Mouse (Mus musculus) macrophage (primary cell): Measurements from ENCODE around the gene Ifna4. TPM values are rescaled to one million over a fixed set of nuclear protein-coding genes. Genes with fewer than 3 reads are reported as not detected.
"Not testable (repeated sequence)": the region's sequence is repeated elsewhere in the genome, so short reads cannot be mapped to it uniquely, and the experiment has no call there.

Source experiments
- H3K27ac ChIP-seq: fragments of 350-480 bp; formaldehyde crosslinking; 2 replicates; pipeline ENCODE4 v1.9.0; 2021
- H3K36me3 ChIP-seq: fragments of 350-480 bp; formaldehyde crosslinking; 2 replicates; pipeline ENCODE4 v1.9.0; 2021; ENCODE audit errors: inconsistent target
- H3K4me3 ChIP-seq: fragments of 350-480 bp; formaldehyde crosslinking; 2 replicates; pipeline ENCODE4 v1.9.0; 2021; ENCODE audit errors: inconsistent target
- H3K79me2 ChIP-seq: fragments of 350-480 bp; formaldehyde crosslinking; 2 replicates; pipeline ENCODE4 v1.9.0; 2021; ENCODE audit errors: inconsistent target
- WGBS: methylation state at CpG from one replicate; pipeline ENCODE4 v1.1.7; 2026; ENCODE audit warnings: inconsistent platforms; ENCODE audit not compliant: missing documents; 5-methylcytosine and 5-hydroxymethylcytosine counted together
- polyA plus RNA-seq: library from polyadenylated mRNA; stranded (reverse); fragments of 250-400 nt; gene quantifications from 3 replicates; pipeline ENCODE4 v1.2.4, GENCODE M21; 2018; ENCODE audit warnings: inconsistent platforms
- total RNA-seq, 78 experiments: library from RNA; depleted of rRNA; stranded (reverse); fragments of 250-400 nt; gene quantifications; 1 replicate in 9 of 78; 2 replicates in 24 of 78; 3 replicates in 43 of 78; 4 replicates in 2 of 78; pipeline ENCODE4 v1.2.4; 2018; ENCODE audit warnings: inconsistent platforms in 56 of 78

Gene Ifna4
- total RNA-seq (2018; cell fraction: chromatin; rRNA removed): 1 to 10 TPM in 1 of 26 experiments, not detected in 25; 4.9 TPM
- total RNA-seq (2018; cell fraction: cytosol; rRNA removed): under 1 TPM in 2 of 26 experiments, not detected in 24; 0.19 to 0.98 TPM
- 1 to 10 TPM in 2 of 26 experiments, not detected in 24; 4.0 to 7.9 TPM for total RNA-seq (2018; cell fraction: nucleus; rRNA removed)
- polyA plus RNA-seq: not detected in 3 replicates

- 83% methylated on average over 2 of the region's 2 CpGs for WGBS
- Histone ChIP-seq H3K27ac (no peak within 1 kb of the TSS), H3K4me3 (no peak within 1 kb of the TSS), H3K36me3 (no peaks in the 10 kb centered on the region), H3K79me2 (no peaks in the 10 kb centered on the region)
These were observed at the start of gene Ifna4 for GRCm38 (mm10) chr4:88841438-88841911. Gene Ifna4 (plus strand): TSS chr4:88841861.

DNA sequence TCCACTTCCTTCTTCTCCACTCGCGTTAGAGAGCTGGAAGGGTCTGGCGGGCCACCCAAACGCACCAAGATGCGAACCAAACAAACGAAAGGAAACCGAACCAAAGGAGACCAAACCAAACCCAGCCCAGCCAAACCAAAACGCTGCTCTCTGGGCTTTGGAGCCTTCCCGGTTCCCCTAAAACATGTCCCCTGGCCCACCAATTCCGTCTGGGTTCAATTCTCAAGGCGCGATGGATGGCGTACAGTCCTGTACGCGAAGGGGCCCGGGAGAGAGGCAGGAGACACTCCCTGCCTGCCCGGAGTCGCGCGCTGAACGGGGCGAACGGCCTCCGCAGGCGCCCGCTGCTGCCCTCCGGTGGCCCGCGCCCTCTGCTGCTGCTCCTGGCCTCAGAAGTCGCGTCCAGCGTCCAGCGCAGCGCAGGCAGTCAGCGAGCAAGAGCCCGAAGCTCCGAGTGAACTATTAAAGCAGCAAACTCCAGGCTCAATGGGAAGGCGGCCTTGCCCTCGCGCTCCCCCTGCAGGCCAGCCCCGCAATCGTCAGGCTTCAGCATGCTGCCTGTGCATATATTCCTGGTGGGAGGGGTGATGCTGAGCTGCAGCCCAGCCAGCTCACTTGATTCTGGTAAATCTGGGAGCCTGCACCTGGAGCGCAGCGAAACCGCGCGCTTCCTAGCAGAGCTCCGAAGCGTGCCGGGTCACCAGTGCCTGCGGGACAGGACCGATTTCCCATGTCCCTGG is 47.6 kb upstream of the Ifna4 start, which contains the start of gene Gm13275:
Gene Gm13275 (plus strand): TSS at position 552 of the 740 bp plus-strand sequence.
- H3K4me3 ChIP-seq, H3K27ac ChIP-seq, H3K79me2 ChIP-seq, H3K36me3 ChIP-seq: not testable (repeated sequence)
- WGBS: 0% methylated on average over 1 of the region's 52 CpGs

- H3K36me3 ChIP-seq, H3K79me2 ChIP-seq, H3K4me3 ChIP-seq, H3K27ac ChIP-seq: not testable (repeated sequence)
- no CpG with 5 or more reads among the region's 28 CpGs for whole genome bisulfite sequencing
These were observed 44.6 kb upstream of the Ifna4 start, which contains the start of gene Gm13279 for GRCm38 (mm10) chr4:88797097-88797496. Gene Gm13279 (plus strand): TSS chr4:88797397.

GRCm38 (mm10) chr4:88799365-88799764 is 42.3 kb upstream of the Ifna4 start, which contains the start of gene Gm13285:
Gene Gm13285 (plus strand): TSS chr4:88799665.
- WGBS: no CpG with 5 or more reads among the region's 7 CpGs
- not testable (repeated sequence) for H3K27ac ChIP-seq, H3K79me2 ChIP-seq, H3K36me3 ChIP-seq, H3K4me3 ChIP-seq

DNA sequence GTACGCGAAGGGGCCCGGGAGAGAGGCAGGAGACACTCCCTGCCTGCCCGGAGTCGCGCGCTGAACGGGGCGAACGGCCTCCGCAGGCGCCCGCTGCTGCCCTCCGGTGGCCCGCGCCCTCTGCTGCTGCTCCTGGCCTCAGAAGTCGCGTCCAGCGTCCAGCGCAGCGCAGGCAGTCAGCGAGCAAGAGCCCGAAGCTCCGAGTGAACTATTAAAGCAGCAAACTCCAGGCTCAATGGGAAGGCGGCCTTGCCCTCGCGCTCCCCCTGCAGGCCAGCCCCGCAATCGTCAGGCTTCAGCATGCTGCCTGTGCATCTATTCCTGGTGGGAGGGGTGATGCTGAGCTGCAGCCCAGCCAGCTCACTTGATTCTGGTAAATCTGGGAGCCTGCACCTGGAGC is 38.7 kb upstream of the Ifna4 start, which contains the start of gene Gm13287:
Gene Gm13287 (plus strand): TSS at position 301 of the 400 bp plus-strand sequence.
- not testable (repeated sequence) for H3K27ac ChIP-seq, H3K36me3 ChIP-seq, H3K79me2 ChIP-seq, H3K4me3 ChIP-seq
- WGBS: no CpG with 5 or more reads among the region's 29 CpGs

- H3K36me3 ChIP-seq, H3K79me2 ChIP-seq, H3K27ac ChIP-seq, H3K4me3 ChIP-seq: not testable (repeated sequence)
- no CpG with 5 or more reads among the region's 8 CpGs for WGBS
These were observed 36.4 kb upstream of the Ifna4 start, which contains the start of gene Gm13288 for GRCm38 (mm10) chr4:88805231-88805630. Gene Gm13288 (plus strand): TSS chr4:88805531.

DNA sequence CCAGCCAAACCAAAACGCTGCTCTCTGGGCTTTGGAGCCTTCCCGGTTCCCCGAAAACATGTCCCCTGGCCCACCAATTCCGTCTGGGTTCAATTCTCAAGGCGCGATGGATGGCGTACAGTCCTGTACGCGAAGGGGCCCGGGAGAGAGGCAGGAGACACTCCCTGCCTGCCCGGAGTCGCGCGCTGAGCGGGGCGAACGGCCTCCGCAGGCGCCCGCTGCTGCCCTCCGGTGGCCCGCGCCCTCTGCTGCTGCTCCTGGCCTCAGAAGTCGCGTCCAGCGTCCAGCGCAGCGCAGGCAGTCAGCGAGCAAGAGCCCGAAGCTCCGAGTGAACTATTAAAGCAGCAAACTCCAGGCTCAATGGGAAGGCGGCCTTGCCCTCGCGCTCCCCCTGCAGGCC is 35.9 kb upstream of the Ifna4 start:
- H3K27ac ChIP-seq, H3K4me3 ChIP-seq, H3K36me3 ChIP-seq, H3K79me2 ChIP-seq: not testable (repeated sequence)
- WGBS: no CpG with 5 or more reads among the region's 34 CpGs

DNA sequence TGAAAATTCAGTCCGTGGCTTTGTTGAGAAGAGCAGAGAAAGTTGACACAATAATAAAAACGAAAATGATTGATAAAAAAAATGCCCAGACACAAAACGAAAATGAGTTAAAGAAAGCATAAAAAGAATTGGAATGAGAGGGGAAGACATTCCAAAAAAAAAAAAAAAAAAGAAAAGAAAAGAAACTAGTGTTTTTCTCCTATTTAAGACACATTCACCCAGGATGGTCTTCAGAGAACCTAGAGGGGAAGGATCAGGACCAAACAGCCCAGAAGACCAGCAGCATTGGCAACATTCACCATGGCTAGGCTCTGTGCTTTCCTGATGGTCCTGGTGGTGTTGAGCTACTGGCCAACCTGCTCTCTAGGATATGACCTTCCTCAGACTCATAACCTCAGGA is 25.7 kb upstream of the Ifna4 start, which contains the start of gene Ifna7:
Gene Ifna7 (plus strand): TSS at position 301 of the 400 bp plus-strand sequence.
- Histone ChIP-seq H3K27ac (no peak within 1 kb of the TSS), H3K36me3 (no peaks in the 10 kb centered on the region), H3K79me2 (no peaks in the 10 kb centered on the region), H3K4me3 (no peak within 1 kb of the TSS)
- WGBS: 80% methylated on average over 2 of the region's 3 CpGs

- 92% methylated on average over 1 of the region's 1 CpGs for WGBS
- no peak within 1 kb of the TSS for H3K4me3 ChIP-seq
- no peaks in the 10 kb centered on the region for H3K79me2 ChIP-seq
These were observed 22.0 kb upstream of the Ifna4 start, which contains the start of gene Ifna11 for GRCm38 (mm10) chr4:88819659-88820058. Gene Ifna11 (plus strand): TSS chr4:88819959.

GRCm38 (mm10) chr4:88822995-88823394 is 18.7 kb upstream of the Ifna4 start:
- WGBS: 0% methylated on average over 3 of the region's 4 CpGs
- H3K36me3 ChIP-seq: no peaks in the 10 kb centered on the region
- no peak overlapping the region for H3K4me3 ChIP-seq
- no peak overlapping the region for H3K27ac ChIP-seq
- no peaks in the 10 kb centered on the region for H3K79me2 ChIP-seq

More at GRCm38 (mm10) chr4:88819659-88820058, 22.0 kb upstream of the Ifna4 start, which contains the start of gene Ifna11:
- Histone ChIP-seq H3K27ac (no peak within 1 kb of the TSS), H3K36me3 (no peaks in the 10 kb centered on the region)

GRCm38 (mm10) chr4:88827116-88827515 is 14.5 kb upstream of the Ifna4 start, which contains the start of gene Ifna6:
Gene Ifna6 (plus strand): TSS chr4:88827416.
- not testable (repeated sequence) for H3K36me3 ChIP-seq, H3K4me3 ChIP-seq, H3K27ac ChIP-seq, H3K79me2 ChIP-seq

GRCm38 (mm10) chr4:88830523-88830922 is 11.1 kb upstream of the Ifna4 start:
- Histone ChIP-seq H3K79me2 (no peaks in the 10 kb centered on the region), H3K4me3 (no peak overlapping the region), H3K27ac (no peak overlapping the region), H3K36me3 (no peaks in the 10 kb centered on the region)
- WGBS: 41% methylated on average over 3 of the region's 4 CpGs

DNA sequence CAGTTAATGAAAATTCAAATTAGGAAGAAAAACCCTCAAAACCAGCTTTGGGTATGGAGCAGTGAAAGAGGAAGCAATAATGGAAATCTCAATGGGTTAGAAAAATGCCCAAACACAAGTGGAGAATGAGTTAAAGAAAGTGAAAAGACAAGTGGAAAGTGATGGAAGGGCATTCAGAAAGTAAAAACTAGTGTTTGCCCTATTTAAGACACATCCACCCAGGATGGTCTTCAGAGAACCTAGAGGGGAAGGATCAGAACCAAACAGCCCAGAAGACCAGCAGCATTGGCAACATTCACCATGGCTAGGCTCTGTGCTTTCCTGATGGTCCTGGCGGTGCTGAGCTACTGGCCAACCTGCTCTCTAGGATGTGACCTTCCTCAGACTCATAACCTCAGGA is 6.4 kb upstream of the Ifna4 start, which contains the start of gene Ifna5:
Gene Ifna5 (plus strand): TSS at position 301 of the 400 bp plus-strand sequence.
- H3K4me3 ChIP-seq, H3K27ac ChIP-seq, H3K79me2 ChIP-seq, H3K36me3 ChIP-seq: not testable (repeated sequence)
- 71% methylated on average over 1 of the region's 1 CpGs for WGBS

GRCm38 (mm10) chr4:88838828-88839227 is 2.8 kb upstream of the Ifna4 start:
- no peaks in the 10 kb centered on the region for H3K79me2 ChIP-seq
- no peak overlapping the region for H3K4me3 ChIP-seq
- H3K27ac ChIP-seq: no peak overlapping the region
- 26% methylated on average over 3 of the region's 3 CpGs for WGBS
- H3K36me3 ChIP-seq: no peaks in the 10 kb centered on the region

DNA sequence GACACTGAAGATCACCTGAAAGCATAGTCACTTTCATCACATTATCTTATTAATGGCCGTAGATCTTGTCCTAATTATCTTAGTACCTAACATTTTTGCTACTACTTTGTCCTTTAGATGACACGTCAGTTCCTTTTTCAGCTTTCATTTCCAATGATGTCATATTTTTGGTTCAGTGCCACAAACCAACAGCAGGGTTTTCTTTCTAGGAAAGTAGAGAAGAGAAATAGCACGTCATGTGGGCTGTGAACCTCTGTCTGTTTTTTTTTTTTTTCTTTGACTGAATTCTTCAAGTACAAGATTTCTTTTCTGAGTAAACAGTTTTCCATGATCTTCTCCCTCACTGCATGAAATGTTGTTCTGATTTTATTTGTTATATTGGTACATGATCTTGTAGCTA is 1.6 kb upstream of the Ifna4 start:
- H3K79me2 ChIP-seq: no peaks in the 10 kb centered on the region
- H3K27ac ChIP-seq: no peak overlapping the region
- no peak overlapping the region for H3K4me3 ChIP-seq
- WGBS: 19% methylated on average over 3 of the region's 3 CpGs
- H3K36me3 ChIP-seq: no peaks in the 10 kb centered on the region
